Mouse (Mus musculus) cerebellum, postnatal 4 days (tissue): ENCODE data around the gene Arhgdia.
A peak's percentile ranks its signal among the peaks of the same experiment; 100 is the strongest.

Experiments used
- DNase-seq, 2 experiments: peaks; one replicate each; pipeline ENCODE4 v3.0.0; 2022; ENCODE audit warnings: low spot score in 2 of 2, mixed read lengths in 1 of 2

Arhgdia gene

DNA sequence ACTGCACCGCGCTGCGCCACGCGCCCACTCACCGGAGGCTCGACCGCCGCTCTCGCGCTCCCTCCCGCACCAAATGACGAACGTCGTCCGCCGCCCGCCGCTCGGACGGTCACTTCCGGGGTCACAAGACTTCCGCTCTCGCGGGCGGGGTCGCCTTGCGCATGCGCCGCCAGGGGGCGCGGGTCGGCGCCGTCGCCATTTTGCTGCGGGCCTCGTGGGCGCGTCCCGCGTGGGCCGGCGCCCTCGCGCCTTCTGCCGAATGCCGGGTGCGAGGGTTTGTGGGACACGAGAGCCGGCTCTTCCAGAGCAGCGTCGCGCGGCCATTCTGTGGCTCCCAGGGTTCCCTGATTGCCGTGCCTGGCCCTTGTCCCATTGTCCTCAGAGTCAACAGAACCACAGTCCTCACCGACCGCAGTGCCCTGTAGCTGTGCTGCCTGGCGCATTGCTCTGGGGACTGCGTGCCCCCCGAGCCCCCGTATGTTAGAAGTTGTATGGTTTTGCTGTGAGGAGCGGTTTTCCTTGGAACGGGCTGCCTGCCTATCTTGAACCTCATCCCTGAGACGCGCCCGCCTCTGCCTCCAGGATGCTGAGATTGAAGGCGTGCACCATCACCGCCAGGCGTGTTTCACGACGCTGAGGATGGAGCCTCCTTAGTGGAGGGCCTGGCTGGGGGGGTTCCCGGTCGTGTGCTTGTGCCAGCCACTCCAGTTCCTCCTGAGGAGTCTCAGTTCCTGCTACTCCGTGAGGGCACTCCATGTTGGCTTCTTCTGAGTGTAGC lies at the start of gene Arhgdia:
Arhgdia (minus strand) TSS at position 135 of the 778 bp plus-strand sequence.
- DNase-seq: peak; percentile 75 to 93

DNA sequence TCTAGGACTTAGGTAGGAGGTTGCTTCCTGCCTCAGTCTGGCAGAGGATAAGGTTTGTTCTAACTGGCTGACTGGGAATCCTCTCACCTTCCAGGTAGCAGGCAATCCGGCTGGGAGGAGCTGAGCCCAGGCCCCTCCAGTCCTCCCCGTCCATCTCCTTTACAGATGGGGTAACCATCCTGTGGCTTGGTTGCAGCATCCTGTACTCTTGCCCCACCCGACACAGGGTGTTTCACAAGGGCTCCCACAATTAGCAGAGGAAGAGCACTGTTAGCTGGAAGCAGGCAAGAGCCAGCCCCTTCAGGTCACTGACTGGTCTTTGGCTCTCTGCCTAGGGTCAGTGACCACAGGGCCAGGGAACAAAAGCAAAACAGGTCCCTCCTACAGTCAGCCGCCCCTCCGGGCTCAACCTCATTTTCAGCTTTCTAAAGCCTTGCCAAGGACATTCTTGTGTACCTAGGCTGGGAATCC lies 49.0 kb upstream of the Arhgdia start:
- DNase-seq: peak in 1 of 2 experiments; percentile 20

DNA sequence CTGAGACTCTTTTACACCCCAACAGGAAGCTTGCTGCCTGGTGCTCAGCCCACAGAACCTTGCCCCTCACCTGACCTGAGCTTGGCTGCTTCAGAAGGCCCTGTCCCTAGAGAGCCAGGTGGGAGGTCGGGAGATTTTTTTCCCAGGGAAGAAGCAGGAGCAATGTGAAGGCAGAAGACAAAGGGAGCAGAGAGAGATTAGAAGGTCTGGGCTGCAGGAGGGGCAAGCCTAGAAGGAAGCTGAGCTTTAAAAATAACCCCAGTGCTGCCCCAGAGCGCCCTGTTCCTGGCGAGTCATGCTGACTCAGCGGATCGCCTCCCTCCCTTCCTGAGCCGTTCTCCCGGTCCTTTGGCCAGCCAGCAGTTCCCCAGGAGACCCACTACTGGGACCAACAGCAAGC lies 48.5 kb upstream of the Arhgdia start:
- DNase-seq: peak in 1 of 2 experiments; percentile 17

DNA sequence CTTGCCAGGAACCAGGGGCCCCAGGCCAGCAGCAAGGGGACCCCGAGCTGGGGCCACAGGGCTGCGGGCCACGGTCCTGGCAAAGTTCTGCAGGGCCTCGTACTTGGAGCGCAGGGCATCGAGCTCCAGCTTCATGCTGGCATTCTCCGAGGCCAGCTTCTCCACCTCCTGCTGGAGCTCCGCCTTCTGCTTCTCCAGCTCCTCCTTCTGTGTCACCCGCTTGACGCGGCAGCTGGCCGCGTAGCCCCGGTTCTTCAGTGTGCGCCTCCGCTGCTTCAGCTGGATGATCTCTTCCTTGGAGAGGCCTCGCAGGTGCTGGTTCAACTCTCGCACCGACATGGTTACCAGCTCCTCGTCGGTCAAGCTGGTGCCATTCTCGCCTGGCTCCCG lies 47.9 kb upstream of the Arhgdia start:
- DNase-seq: peak in 1 of 2 experiments; percentile 18

DNA sequence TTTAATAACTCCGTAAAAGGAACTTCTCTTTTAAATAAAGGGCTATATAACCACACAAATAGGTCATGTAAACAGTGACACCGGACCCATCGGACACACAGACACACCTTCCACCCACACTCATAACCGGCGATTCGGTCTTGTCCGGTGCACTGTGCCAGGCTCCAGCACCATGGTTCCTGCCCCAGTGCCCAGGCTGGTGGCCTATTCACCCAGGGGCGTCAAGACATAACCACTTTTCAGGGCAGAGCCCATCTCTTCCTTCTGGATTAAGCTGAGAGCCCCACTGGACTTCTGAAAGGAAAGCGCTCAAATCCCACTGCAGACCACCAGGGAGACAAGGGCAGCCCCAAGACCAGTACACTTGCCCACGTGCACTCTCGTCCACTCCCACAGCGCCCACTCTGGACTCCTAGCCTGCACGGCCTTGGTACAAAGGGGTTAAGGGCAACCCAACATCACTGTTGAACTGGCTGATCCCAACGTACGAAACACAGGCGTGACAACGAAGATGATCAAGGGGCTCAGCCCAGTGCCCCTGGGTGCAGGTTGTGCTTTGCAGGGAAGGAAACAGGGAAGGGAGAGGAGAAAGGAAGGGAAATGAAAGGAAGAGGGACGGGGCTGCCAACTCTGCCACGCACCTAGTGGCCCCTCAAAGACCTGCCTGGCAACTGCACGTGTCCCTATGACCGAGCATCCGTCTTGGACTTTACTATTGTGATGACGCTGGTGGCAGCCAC lies 47.3 kb upstream of the Arhgdia start:
- peak in 1 of 2 experiments; percentile 14 for DNase-seq

DNA sequence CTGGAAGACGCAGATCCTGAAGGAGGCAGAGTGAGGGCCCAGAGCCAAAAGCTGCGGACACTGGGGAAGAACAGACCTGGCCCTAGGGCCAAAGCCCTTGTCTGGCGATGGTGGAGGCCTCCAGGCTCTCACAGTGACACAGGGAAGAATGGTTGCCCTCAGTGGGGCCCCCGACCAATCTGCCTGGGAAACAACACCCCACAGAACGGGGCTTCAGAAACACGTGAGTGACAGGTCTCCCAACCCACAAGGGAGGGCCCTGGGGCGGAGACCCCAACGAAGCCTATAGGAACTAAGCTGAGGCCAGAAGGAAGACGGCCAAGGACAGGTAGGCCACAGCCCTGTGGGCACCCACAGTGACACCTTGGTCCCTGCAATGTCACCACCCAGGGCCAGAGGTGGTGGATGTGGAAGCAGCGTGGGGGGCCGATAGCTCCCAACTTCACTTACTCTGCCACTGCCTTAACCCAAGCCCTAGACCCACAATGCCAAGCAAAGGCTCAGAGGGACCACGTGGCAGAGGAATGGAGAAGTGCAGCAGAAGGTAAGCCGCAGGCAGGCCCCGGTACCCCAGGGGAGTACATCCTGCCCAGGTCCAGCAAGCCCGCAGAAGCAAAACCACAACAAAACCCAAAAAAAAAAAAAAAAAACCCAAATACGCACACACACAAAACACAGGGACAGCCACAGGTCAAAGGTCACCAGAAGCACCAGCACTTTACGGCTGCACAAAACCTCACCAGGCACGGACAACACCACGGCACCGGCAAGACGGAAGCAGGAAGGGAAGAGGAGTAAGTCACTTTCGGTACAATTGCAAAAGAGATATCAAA lies 46.3 kb upstream of the Arhgdia start:
- DNase-seq: no peak

DNA sequence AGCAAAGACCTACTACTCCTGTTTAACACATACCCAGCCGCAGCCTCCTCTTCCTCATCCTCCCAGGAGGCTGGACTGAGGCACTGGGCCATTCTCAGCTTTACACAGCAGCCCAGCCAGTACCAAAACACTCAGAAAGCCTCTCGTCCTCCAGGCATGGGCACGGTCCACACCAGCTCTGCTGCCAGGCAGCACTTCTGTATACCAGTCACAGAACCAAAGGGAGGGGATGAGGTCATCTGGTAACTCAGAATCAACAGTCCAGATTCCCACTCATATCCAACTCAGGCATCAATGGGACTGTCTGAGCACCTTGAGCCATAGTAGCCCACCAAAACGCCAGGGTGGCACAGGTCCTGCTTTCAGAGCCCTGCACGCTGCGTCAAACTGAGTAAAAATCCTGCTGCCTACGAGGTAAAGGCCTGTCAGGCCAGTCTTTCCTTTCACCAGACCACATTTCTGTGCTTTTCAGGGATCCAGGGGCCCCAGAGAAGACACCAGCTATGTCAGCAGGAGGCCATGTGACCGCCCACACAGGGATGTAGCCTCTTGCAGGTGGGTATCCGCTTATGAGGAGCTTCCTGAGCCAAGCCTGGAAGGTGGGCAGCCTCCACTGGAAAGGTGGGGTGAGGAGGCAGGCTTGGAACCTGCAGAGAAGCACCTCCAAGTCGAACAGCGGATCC lies 45.5 kb upstream of the Arhgdia start:
- DNase-seq: no peak

DNA sequence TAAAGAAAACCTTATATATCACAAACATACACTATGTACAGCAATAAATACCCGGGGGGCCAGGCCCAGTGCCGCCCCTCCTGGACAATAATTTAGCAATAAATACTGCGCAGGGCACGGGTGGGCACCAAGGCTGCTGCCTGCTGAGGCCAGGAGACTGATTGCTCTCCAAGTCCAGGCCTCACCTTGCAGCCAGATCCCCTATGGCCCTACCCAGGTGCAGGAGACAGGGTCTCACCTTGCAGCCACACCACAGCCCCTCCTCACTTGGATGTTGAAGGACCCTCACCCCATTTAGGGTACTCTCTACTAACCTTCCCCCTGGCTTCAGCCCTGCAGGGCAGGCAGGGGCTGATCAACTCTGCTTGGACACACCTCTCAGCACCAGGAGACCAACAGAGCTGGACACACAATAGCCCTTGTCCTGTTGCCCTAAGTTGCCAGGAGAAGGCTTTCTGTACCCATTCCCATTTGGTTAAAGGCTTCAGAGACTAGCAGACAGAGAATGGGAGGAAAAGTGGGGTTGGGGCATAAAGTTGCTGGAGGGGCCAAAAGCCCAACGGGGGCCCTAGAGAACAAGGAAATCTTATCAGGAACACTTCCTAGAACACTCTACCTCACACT lies 43.8 kb upstream of the Arhgdia start, which contains the start of gene Sirt7:
Sirt7 (minus strand) TSS at position 89 of the 624 bp plus-strand sequence.
- DNase-seq: no peak

DNA sequence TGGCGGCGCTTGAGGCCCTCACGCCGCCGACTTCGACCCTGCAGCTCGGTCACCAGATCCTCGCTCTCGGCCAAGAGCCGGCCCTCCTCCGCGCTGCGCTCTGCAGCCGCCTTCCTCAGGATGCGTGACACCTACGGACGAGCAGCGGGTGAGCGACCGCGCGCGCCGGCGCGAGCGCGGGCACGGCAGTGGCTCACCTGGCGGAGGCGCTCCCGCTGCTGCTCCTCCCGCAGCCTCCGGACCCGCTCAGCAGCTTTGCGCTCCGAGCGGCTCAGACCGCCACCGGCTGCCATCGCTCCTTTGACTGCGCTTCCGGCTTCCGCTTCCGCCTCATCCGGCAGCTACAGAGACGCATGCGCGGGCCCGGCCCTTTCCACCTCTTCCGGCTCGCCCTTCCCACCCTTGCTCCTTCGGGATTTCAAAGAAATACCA lies 43.3 kb upstream of the Arhgdia start:
- peak; percentile 63 to 82 for DNase-seq

DNA sequence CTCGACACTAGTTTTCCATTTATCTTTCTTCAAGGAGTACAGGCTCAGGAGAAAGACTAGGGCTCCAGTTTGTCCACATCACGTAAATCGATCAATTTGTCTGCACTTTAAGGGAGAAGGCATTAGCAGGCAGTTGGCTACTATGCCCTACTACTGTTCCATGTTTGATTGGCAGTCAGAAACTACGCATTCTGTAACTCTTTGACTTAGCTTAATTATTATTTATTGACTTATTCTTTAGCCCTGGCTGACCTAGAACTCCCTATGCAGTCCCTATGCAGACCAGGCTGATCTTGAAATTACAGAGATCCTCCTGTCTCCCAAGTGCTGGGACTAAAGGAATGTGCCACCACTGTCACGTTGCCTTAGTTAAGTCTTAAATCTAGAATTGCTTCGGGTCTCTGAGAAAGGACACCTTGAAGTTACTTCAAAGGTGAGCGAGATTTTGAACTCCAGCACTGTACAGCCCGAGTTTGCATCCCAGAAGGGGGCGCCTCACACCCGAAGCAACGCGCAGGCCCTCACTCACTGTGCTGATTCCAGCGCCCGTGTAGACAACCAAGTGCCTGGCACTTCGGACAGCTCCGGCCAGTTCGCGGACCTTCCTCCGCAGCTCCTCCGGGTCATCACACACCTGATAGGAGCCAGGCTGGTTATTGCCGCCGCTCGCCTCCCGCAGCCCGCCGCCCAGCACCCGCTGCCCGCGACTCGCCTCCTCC lies 42.7 kb upstream of the Arhgdia start:
- peak in 1 of 2 experiments; percentile 61 for DNase-seq

DNA sequence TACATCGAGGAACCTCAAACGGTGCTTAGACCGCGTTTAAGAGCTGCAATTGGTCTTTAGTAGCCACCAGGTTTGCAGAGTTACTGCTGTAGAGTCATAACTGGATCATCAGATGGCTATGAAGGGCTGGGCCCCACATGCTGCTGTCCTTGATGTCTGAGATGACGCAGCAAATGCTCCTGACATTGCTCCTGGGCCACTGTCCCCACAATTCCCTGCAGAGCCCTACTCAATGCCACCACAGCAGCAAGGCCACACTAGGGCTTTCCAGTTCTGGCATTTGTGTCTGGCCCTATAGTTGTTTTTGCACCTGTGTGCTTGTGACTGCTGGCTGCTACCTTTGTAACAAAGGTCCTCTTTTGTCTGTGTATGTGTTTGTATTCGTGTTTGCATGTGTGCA lies 41.4 kb upstream of the Arhgdia start:
- no peak for DNase-seq

DNA sequence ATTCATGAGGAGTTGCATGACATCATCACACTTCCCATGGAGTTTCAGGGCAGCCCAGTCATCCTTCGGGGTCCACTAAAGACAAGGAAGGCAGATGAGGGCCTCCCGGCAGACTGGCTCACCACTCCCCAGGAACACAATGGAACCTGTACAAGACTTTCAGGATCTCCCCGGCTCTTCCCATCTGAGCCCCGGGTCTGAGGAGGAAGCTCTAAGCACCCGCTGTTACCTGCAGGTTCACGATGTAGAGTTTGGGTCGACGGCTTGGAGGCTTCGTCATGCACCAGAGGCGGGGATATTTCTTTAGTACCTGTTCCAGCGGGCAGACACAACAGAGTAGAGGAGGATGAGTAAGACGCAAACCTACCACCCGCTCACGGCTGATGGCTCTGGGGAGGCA lies 38.8 kb upstream of the Arhgdia start:
- no peak for DNase-seq

DNA sequence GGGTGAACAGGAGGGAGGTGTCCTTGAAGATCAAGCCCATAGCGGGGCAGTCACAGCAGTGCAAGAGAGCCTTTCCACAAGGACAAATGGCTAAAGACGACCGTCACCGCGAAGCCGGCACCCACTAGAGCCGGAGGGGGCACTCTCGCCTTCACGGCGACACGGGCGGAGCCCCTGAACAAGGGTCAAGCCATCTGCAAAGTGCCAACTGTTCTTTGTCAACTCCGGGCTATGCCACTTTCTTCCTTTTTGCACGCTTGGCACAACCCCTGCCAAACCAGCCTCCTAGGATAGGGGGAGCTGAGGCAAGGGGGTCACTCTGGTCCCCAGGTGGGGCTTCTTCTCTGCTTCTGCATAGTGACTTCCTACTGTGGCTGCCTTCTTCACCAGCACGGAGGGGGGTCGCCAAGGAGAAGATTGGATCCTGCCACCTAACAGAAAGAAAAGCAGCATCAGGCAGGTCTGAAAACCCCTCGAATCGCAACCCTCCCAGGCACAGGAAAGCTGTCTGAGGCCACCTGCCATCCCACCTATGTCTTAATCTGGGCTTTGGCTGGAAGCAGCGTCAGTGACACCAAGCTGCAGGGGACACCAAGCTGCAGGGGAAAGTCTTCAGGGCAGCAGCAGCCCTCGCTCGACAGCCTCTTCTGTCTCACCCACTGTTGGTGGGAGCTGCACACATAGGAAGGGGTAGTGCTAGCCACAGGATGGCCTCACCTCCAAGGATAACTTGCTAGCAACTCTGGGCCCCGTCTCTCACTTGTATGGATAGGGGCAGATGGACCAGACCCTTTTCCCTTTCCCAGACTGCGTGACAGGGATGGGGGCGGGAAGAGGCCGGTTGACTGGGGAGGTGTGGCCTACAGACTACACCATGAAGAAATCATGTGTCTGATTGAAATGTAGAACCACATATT lies 37.5 kb upstream of the Arhgdia start:
- DNase-seq: no peak

DNA sequence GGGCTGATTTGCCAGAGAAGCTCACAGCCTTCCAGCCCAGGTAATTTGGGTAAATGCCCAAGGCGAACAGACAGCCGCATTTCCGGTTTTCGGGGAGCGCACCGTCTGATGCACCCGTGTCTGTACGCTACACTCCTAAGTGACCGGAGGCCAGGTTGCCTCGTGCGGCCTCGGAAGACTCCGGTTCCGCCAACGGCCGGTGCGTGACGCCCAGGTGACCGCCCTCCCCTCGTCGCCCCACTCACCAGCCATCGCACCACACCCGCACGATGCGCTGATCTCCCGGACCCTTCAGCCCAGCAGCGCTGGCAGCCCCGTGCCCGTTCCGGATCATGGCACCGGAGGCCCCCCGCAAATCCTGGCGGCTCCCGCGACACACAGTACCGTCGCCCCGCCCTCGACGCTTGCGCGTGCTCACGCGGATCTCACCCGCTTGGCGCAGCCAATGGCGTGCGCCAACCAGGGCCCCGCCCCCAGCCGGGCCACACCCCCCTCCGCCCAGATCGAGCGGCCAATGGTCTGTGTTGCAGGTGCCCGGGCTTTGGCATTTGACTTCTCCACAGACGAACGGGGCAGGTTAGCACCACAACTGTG lies 36.2 kb upstream of the Arhgdia start, which contains the start of gene Pcyt2:
Pcyt2 (minus strand) TSS at position 418 of the 594 bp plus-strand sequence.
- peak; percentile 83 to 91 for DNase-seq

DNA sequence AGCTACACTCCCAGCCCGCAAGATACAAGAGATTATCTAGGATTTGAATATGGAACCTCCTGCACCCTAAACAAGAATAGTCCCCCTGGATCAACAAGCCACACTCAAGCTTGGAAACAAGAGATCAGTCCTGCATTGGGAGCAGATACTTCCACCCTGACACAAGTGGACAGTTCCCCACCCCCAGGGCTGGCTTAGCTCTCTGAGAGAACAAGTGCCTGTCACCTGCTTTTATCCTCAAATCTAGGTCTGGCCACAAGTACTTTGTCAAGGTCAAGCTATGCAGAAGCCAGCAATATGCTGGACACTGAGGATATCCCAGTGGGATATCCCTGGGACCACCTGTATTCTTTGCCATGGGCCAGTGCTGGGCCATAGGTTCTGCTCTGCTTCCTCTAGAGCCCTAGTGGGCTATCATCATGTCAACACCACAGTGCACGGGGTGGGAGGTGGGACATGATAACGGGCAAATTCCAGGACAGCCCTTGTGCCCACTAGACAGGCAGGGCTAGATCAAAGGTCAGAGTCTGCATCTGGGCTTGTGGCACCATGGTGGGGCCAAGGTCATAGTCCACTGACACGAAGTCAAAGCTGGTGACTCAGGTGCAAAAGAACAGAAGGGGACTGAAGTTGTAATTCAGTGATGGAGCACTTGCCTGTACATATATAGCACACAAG lies 35.3 kb upstream of the Arhgdia start:
- no peak for DNase-seq

DNA sequence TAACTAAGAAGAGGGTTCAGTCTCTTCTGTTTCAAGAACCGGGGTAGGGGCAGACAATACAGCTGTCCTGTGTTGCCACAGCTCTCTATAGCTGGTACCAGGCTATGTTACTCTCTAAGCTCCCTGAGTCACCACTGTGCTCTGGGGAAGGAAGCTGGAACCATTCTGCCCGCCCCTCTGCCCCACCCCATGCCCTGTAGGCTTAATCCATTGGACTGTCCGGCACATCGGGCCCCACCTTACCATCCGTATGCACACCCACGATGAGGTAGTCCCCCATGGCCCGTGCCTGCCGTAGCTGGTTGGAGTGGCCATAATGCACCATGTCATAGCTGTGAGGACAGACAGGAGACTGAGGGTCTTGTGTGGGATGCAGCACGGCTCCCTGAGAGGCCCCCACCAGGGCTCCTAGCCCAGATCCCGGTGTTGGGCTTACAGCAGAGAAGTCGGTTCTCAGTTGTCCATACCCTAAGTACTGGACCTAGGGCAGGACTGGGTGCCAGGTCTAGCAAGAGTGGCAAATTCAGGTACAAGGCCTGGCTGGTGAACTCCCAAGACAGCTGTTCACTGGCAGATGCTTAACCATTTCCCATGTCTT lies 34.3 kb upstream of the Arhgdia start:
- DNase-seq: no peak

DNA sequence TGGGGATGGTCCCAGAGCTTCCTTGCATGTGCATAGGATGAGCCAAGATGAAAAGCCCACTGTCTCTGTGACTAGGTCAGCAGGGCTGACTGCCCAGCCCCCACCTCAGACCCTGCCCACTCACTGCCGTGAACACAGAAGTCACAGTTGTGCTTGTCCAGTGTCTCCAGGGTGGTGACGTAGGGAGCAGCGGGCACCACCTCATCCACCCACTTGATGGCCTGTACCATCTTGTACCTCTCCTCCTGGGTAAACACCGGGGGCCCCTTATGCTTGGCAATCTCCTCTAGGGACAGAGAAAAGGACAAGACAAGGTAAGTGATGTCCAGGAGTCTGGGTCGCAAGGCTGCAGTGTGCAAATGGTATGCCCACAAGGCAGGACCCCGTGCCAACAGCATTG lies 33.7 kb upstream of the Arhgdia start:
- DNase-seq: no peak

DNA sequence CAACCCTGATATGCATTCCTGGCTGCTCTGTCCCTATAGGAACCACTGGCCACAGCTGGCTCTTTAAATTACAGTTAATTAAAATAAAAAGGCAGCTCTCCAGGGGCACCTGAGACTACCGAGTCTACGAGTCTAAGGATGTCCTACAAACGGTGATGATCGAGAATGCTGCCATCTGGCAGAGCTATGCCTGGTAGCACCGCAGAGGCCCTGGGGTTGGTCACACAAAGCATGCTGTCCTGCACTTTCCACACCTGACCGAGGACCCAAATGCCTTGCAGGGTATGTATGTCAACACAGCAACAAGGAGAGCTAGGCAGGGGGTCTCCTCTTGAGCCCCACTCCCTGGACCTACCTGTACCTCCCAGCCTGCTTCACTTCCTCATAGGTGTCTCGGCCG lies 32.6 kb upstream of the Arhgdia start:
- no peak for DNase-seq
